Mouse (Mus musculus): Measurements from ENCODE around the gene Hyal1.

The Hyal1 gene

GRCm38 (mm10) chr9:107599433-107599832 lies 22.7 kb downstream of the Hyal1 start:
- no peak for DNase-seq

GRCm38 (mm10) chr9:107599842-107600241 lies 23.1 kb downstream of the Hyal1 start:
- no peak for DNase-seq

- no peak for DNase-seq
Measured at GRCm38 (mm10) chr9:107600745-107601144, 24.0 kb downstream of the Hyal1 start.

- DNase-seq = no peak
Measured at GRCm38 (mm10) chr9:107601275-107601674, 24.5 kb downstream of the Hyal1 start.

GRCm38 (mm10) chr9:107602068-107602648 lies 25.4 kb downstream of the Hyal1 start:
- DNase-seq = peak; percentile 90

- no peak for DNase-seq
Measured at GRCm38 (mm10) chr9:107603251-107603650, 26.5 kb downstream of the Hyal1 start.

GRCm38 (mm10) chr9:107605041-107605661 lies 28.4 kb downstream of the Hyal1 start:
- no peak for DNase-seq

GRCm38 (mm10) chr9:107606591-107606990 lies 29.9 kb downstream of the Hyal1 start:
- DNase-seq = no peak

GRCm38 (mm10) chr9:107607036-107607435 lies 30.3 kb downstream of the Hyal1 start:
- no peak for DNase-seq

GRCm38 (mm10) chr9:107607653-107608245 lies 31.0 kb downstream of the Hyal1 start:
- no peak for DNase-seq

GRCm38 (mm10) chr9:107608741-107609432 lies 32.2 kb downstream of the Hyal1 start, which contains the start of gene Sema3b:
Gene Sema3b (minus strand): TSS chr9:107609229.
- DNase-seq = no peak

- DNase-seq = no peak
Measured at GRCm38 (mm10) chr9:107609433-107609830, 32.7 kb downstream of the Hyal1 start.

GRCm38 (mm10) chr9:107611456-107612190 lies 34.9 kb downstream of the Hyal1 start:
- no peak for DNase-seq

GRCm38 (mm10) chr9:107612191-107612944 lies 35.6 kb downstream of the Hyal1 start:
- DNase-seq = peak; percentile 99

- DNase-seq = no peak
Measured at GRCm38 (mm10) chr9:107612945-107613569, 36.3 kb downstream of the Hyal1 start.

GRCm38 (mm10) chr9:107615035-107615434 lies 38.3 kb downstream of the Hyal1 start:
- DNase-seq = no peak

GRCm38 (mm10) chr9:107617461-107617860 lies 40.7 kb downstream of the Hyal1 start:
- DNase-seq = no peak

GRCm38 (mm10) chr9:107618098-107618497 lies 41.4 kb downstream of the Hyal1 start:
- DNase-seq = no peak

- DNase-seq = no peak
Measured at GRCm38 (mm10) chr9:107618778-107619545, 42.2 kb downstream of the Hyal1 start.

GRCm38 (mm10) chr9:107619546-107619879 lies 42.8 kb downstream of the Hyal1 start:
- DNase-seq = no peak

GRCm38 (mm10) chr9:107620954-107621353 lies 44.2 kb downstream of the Hyal1 start:
- DNase-seq = no peak
